Mouse (Mus musculus) embryonic fibroblast, embryonic 13.5 days (primary cell): ENCODE measurements at regions not wholly inside any gene's neighbourhood (a gene's known extent, or its start where the extent isn't known, plus 50 kb on each side); places are given as distances from the start of the nearest gene placed in this dataset.

ENCODE experiments used
- H3K27ac ChIP-seq: 2 replicates; pipeline ENCODE4 v1.5.1; 2012; ENCODE audit warnings: low read length, control low read depth, inconsistent platforms; ENCODE audit not compliant: insufficient read depth
- H3K4me1 ChIP-seq: 2 replicates; pipeline ENCODE4 v1.6.1; 2011; ENCODE audit warnings: low read length; ENCODE audit not compliant: control insufficient read depth, insufficient read depth
- H3K4me3 ChIP-seq: 2 replicates; pipeline ENCODE4 v1.5.1; 2011; ENCODE audit warnings: mild to moderate bottlenecking, control low read depth, low read length; ENCODE audit not compliant: insufficient read depth
- CTCF ChIP-seq: IDR thresholded peaks from 2 replicates; pipeline ENCODE4 v1.5.1; 2011; ENCODE audit warnings: mild to moderate bottlenecking, control low read depth, low read length, moderate library complexity, borderline replicate concordance; ENCODE audit not compliant: insufficient read depth
- POLR2A ChIP-seq: IDR thresholded peaks from 2 replicates; pipeline ENCODE4 v1.6.1; 2011; ENCODE audit warnings: low read depth, mild to moderate bottlenecking, control low read depth, low read length, moderate library complexity

DNA sequence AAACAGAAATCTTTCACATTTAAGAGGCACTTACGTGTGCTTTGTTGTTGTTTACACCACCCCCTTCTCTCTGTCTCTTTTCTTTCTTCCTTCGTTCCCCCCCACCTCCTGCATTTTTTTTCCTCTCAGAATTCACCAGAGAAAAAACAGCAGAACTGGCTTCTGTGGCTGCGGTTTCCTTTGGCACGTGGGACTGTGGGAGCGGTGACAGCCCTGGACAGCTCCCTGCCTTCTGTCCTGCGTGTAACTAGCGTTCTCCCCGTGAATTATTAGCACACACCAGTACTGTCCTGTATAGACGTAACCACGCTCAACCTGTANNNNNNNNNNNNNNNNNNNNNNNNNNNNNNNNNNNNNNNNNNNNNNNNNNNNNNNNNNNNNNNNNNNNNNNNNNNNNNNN, 298.4 kb downstream of the Satb1 start:
- Histone ChIP-seq H3K4me1 (no peaks in the 10 kb centered on the region), H3K4me3 (no peak overlapping the region), H3K27ac (no peak overlapping the region)
- TF ChIP-seq CTCF: no peak
- no peak for TF ChIP-seq POLR2A

- no peak overlapping the region for H3K27ac ChIP-seq
- no peaks in the 10 kb centered on the region for H3K4me1 ChIP-seq
- no peak overlapping the region for H3K4me3 ChIP-seq
- no peak for TF ChIP-seq CTCF
- TF ChIP-seq POLR2A: no peak
Observed at GRCm38 (mm10) chr17:51534270-51534669, 298.8 kb downstream of the Satb1 start.

- no peak overlapping the region for H3K4me3 ChIP-seq
- H3K4me1 ChIP-seq: no peaks in the 10 kb centered on the region
- no peak for TF ChIP-seq CTCF
- no peak for TF ChIP-seq POLR2A
- no peak overlapping the region for H3K27ac ChIP-seq
Observed at GRCm38 (mm10) chr17:51528161-51528560, 304.9 kb downstream of the Satb1 start.

GRCm38 (mm10) chr17:51526881-51527280, 306.2 kb downstream of the Satb1 start:
- H3K27ac ChIP-seq: no peak overlapping the region
- TF ChIP-seq CTCF (no peak), POLR2A (no peak)
- no peaks in the 10 kb centered on the region for H3K4me1 ChIP-seq
- H3K4me3 ChIP-seq: no peak overlapping the region

GRCm38 (mm10) chr17:51526464-51526863, 306.6 kb downstream of the Satb1 start:
- Histone ChIP-seq H3K4me3 (no peak overlapping the region), H3K4me1 (no peaks in the 10 kb centered on the region), H3K27ac (no peak overlapping the region)
- no peak for TF ChIP-seq POLR2A

GRCm38 (mm10) chr17:51526021-51526420, 307.1 kb downstream of the Satb1 start:
- Histone ChIP-seq H3K4me3 (no peak overlapping the region), H3K27ac (no peak overlapping the region), H3K4me1 (no peaks in the 10 kb centered on the region)
- TF ChIP-seq POLR2A: no peak
- no peak for TF ChIP-seq CTCF

- TF ChIP-seq POLR2A (no peak), CTCF (no peak)
- no peaks in the 10 kb centered on the region for H3K4me1 ChIP-seq
- H3K27ac ChIP-seq: no peak overlapping the region
- H3K4me3 ChIP-seq: no peak overlapping the region
Observed at GRCm38 (mm10) chr17:51525219-51525618, 307.9 kb downstream of the Satb1 start.

GRCm38 (mm10) chr17:51511917-51512316, 321.2 kb downstream of the Satb1 start:
- H3K4me3 ChIP-seq: no peak overlapping the region
- no peak for TF ChIP-seq CTCF
- TF ChIP-seq POLR2A: no peak
- H3K27ac ChIP-seq: no peak overlapping the region
- no peaks in the 10 kb centered on the region for H3K4me1 ChIP-seq

GRCm38 (mm10) chr17:51500751-51501150, 321.6 kb upstream of the Tbc1d5 start:
- TF ChIP-seq POLR2A (no peak), CTCF (no peak)
- H3K27ac ChIP-seq: no peak overlapping the region
- no peak overlapping the region for H3K4me3 ChIP-seq
- no peaks in the 10 kb centered on the region for H3K4me1 ChIP-seq

DNA sequence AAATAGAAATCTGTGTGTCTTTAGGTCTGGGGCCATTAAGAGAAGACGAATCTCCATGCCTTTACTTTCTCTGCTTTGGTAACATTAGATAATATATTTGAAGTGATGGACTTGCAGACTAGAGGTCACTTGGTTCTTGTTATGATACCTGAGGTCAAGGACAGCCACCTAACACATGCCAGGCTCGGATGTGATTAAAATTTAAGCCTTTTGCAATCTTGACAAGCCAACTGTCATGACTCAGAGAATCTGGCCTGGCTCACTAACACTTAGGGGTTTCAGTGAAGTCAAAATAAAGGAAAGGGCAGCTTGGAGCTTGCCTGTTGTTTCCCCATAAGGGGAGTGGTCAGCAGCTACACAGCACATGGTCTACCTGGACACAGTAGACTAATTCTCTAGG, 320.4 kb upstream of the Tbc1d5 start:
- no peak overlapping the region for H3K4me3 ChIP-seq
- no peak overlapping the region for H3K27ac ChIP-seq
- H3K4me1 ChIP-seq: no peaks in the 10 kb centered on the region
- TF ChIP-seq POLR2A (no peak), CTCF (no peak)

- H3K4me1 ChIP-seq: no peaks in the 10 kb centered on the region
Observed at GRCm38 (mm10) chr17:51495038-51495437, 315.9 kb upstream of the Tbc1d5 start.

More at GRCm38 (mm10) chr17:51495038-51495437, 315.9 kb upstream of the Tbc1d5 start:
- TF ChIP-seq CTCF (no peak), POLR2A (no peak)
- no peak overlapping the region for H3K27ac ChIP-seq
- H3K4me3 ChIP-seq: no peak overlapping the region
